Mouse (Mus musculus) heart, adult 11 months (tissue): ENCODE measurements around the gene Ntn3.
A peak's percentile ranks its signal among the peaks of the same experiment; 100 is the strongest.

Experiments used
- DNase-seq: peaks from one replicate; pipeline ENCODE4 v3.0.0; 2022

The Ntn3 gene

DNA sequence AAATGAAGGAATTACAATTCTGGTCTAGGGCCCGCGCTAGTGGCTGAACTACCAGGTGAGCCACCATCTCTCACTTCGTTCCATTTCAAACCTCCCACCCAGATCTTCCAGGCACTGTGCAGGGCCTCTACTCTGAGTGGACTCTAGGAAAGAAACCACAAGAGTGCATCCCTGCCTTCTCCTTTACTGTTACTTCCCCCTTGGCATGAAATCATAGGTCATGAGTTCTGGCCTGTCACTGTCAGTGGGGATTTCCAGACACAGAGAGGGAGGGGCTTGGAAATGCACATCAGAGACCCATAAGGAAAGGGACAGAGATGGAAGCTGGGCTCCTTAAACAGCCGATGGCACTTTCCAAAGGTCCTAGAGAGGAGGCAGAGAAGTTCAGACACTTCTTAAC lies 37.6 kb downstream of the Ntn3 start:
- DNase-seq, result peak; percentile 95

DNA sequence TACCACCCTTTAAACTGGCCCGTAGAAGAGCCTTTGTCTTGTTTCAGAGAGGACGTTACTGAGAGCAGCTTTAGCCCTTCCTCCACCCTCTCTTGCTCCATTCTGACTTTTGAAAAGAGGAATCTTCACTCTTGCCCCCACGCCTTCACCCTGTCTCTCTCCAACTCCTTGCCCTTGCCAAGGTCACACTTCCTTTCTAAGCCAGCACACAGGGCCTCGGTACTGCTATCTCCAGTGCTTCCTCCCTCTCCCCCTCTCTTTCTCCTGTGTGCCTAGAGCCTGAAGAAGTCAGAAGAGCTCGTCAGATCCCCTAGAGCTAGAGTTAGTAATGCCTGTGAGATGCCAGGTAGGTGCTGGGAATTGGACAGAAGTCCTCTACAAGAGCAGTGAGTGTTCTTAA lies 38.6 kb downstream of the Ntn3 start:
- peak; percentile 94 for DNase-seq

DNA sequence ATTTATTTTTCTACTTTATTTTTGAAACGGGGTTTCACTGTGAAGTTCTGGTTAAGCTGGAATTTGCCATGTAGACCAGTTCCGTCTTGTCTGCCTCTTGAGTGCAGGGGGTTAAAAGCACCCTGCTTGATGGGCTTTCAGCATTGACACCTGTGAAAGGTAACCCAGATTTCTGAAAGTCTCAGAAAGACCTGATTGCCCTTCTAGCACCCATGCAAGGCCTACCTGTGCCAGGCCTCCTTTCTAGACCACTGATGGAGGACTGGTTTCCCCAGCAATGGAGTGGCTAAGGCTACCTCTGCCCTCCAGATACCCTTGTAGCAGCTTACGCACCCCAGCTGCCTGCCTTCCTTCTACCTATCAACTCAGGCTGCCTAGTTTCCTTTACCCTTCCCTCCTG lies 39.2 kb downstream of the Ntn3 start:
- peak; percentile 91 for DNase-seq

DNA sequence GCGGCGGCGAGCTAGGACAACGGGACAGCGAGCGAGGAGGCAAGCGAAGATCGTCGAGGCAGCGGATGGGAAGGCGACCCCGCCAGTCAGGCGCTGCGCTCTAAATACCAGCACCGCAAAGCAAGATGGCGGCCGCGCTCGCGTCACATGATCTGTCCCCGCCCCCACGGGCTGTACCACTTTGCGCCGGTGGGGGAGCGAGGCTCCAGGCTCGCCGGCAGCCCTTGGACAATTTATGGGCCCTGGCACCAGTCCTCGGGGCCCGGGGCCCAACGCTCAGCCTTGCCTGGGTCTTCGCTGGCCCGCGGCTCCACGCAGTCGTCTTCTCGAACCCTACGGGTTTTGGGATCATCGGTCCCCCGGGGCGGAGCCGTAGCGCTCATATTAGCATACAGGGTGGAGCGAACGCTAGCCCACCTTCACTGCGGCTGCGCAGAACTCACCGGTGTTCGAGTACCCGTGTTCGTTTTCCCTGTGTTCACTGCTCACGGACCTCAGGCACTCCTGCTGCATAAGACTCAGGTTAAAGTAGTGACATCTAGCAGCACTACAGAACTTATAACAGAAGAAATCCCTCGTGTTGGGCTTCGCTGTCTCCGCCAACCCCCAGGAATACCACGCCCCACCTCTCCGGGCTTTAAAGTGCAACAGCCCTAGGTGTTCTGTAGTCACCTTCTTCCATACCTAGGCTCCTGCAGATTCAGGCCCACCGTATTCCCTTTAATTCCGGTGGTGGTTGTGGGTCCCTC lies 39.8 kb downstream of the Ntn3 start, which contains the start of gene Atp6v0c:
TSS of gene Atp6v0c (minus strand) at position 386 of the 749 bp plus-strand sequence.
- peak; percentile 100 for DNase-seq

- DNase-seq, result peak; percentile 98
These were observed 40.6 kb downstream of the Ntn3 start for GRCm38 (mm10) chr17:24168590-24169277.

- DNase-seq, result peak; percentile 93
These were observed 41.3 kb downstream of the Ntn3 start for GRCm38 (mm10) chr17:24167891-24168505.

DNA sequence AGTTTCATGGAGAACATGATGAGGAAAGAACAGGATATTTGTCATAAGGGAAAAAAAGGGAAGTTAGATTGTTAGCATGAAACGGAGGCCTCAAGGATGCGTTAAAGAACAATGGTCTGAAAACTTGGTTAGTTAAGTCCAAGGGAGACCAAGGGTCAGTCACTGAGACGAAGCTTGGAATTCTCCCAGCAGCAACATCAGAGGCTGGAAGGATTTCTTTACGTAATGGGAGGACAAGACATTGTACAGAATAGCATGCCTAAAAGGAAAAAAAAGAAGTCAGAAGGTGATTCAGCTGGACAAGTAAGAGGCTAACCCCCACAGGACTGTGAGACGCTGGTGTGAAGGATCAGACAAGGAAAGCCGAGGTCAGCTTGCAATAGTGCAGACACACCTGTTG lies 42.2 kb downstream of the Ntn3 start:
- no peak for DNase-seq

DNA sequence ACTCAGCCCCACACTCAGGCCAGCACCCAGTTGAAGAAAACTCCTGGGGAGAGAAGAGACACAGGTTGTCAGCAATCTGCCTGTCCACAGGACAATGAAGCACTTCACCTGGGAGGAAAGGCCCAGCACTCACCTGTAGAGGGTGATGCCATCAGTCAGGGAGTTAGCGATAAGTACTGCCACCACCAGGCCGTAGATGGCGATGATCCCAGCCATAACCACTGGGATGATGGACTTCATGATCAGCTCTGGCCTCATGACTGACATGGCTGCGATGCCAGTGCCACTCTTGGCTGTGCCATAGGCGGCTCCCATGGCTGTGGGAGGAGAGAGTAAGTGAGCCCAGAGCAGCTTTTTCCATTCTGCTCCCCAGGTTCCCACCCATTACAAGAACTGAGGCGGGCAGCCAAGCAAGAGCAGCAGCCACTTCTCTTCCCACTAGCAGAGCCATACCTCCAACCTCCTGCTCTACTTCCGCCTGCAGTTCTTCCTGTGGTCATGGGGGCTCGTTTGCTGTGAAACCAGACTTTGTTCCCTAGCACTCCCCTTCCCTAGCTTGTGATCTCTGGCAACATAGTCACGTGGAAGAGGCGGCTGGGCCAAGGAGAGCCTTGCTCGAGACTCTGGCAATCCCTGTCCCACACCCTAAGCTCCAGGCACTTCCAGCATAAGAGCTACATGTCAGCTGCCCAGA lies 44.6 kb downstream of the Ntn3 start:
- DNase-seq, result peak; percentile 97

- DNase-seq, result peak; percentile 100
These were observed 46.0 kb downstream of the Ntn3 start, which contains the start of gene Amdhd2 for GRCm38 (mm10) chr17:24163176-24163962. Gene Amdhd2, minus strand, starts transcription at chr17:24163766.

DNA sequence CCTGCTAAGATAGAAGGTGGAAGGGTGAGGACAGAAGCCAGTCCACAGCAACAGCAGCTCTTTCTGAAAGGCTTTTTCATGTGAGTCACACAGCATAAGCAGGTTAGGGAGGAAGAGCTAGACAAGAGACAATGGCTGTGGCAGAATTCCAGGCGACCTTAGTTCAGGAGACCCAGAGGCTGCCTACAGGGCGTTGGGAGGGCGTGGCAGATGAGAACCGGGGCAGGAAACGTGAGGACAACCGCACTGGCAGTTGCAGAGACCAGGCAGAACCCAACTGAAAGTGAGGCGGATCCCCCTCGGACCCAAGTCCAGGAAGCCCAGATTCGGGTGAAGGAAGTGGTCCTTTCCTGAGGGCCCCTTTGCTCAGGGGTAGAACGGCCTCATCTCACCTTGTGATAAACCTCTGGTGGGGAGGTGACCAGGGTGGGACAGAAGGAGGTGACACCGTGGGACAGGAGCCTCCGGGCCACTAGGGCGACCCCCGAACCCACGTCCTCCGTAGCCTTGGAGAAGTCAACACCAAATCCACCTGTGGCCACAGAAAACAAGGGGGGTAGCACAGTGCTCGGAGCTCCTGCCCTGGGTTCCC lies 46.7 kb downstream of the Ntn3 start:
- peak; percentile 96 for DNase-seq

DNA sequence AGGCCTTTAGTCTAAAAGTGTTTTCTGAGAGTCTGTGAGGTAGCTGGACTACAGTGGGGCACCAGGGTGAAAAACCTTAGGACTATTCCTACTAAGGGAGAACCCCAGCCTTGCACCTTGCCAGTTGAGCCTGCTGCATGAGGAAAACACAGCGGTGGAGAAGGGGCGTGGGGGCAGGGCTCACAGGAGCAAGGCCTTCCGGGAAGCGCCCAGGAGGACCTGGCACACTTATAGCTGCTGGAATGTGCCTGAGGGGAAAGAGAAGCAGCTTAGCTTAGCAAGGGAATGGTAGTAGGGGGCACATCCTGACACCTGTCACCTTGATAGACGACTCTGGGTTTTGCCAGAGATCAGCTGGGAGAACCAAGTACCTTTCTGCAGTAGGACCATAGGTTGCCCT lies 47.9 kb downstream of the Ntn3 start:
- no peak for DNase-seq

DNA sequence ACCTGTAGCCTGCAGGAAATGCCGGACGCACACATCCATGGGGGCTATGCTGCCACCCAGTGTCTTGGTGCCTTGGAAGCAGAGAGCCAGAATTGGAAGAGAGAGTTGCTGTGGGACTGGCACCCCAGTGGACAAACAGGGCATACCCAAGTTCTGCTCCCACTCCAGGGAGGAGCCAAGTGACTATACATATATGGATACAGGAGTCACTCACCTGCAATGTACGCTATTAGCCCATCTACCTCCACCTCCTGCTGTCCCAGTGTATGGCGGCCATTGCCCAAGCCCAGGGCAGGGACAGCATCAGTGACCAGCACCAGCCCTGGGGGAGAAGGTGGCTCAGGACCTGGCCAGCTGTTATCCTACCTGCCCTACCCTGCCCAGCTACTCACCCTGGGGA lies 51.8 kb downstream of the Ntn3 start:
- DNase-seq, result peak; percentile 88

GRCm38 (mm10) chr17:24157121-24157520 lies 52.2 kb downstream of the Ntn3 start:
- peak; percentile 82 for DNase-seq

- DNase-seq, result peak; percentile 87
These were observed 52.9 kb downstream of the Ntn3 start for GRCm38 (mm10) chr17:24156394-24156793.

- DNase-seq, result peak; percentile 88
These were observed 53.6 kb downstream of the Ntn3 start for GRCm38 (mm10) chr17:24155742-24156141.

DNA sequence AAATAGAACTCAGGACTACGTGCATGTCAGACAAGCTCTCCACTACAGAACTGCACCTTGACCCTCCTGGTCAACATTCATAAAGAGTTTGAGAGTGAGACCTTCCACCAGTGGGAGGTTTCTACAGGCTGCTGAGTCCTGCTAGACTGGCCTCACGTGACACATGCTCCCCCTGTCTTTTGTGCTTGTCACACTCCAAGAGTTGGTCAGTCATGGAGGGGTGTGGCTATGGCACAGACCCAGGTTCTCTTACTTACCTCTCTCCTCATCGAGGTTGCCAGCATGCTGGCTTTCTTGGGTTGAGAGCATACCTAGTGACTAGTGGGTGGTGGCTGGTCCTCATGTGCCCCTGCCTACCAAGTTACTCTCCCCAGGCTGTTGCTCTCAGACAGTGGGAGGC lies 54.9 kb downstream of the Ntn3 start:
- no peak for DNase-seq
